Mouse (Mus musculus) granulocyte monocyte progenitor cell, adult 5-6 weeks (primary cell): ENCODE results near the gene Plbd2. TPM values are rescaled to one million over a fixed set of nuclear protein-coding genes. Genes with fewer than 3 reads are reported as not detected.

Experiments
- ATAC-seq: replicated peaks from 2 replicates; pipeline ENCODE4 v1.8.0; 2016; ENCODE audit warnings: mild to moderate bottlenecking, moderate TSS enrichment, inconsistent platforms; ENCODE audit not compliant: poor library complexity, severe bottlenecking
- total RNA-seq, 2 experiments: library from RNA; stranded (forward) in 1 of 2; stranded (reverse) in 1 of 2; fragments of 200-712, 200-1000 nt in 1 of 2; fragments of >200 nt in 1 of 2; fragmentation: Nextera tagmentation in 1 of 2; gene quantifications; 2 replicates each; pipeline ENCODE4 v1.2.3; 2014 to 2017

Gene Plbd2
- total RNA-seq, 2 experiments from 2014 or later: 8.9 to 18.2 TPM

GRCm38 (mm10) chr5:120438991-120439710 lies 64.3 kb downstream of the Plbd2 start:
- no peak for ATAC-seq

- ATAC-seq: no peak
Measured at GRCm38 (mm10) chr5:120438469-120438868, 65.0 kb downstream of the Plbd2 start.

- no peak for ATAC-seq
Measured at GRCm38 (mm10) chr5:120437986-120438385, 65.4 kb downstream of the Plbd2 start.

- ATAC-seq: no peak
Measured at GRCm38 (mm10) chr5:120437539-120437938, 65.9 kb downstream of the Plbd2 start.

- no peak for ATAC-seq
Measured at GRCm38 (mm10) chr5:120436885-120437495, 66.4 kb downstream of the Plbd2 start.

GRCm38 (mm10) chr5:120435731-120436501 lies 67.5 kb downstream of the Plbd2 start:
- no peak for ATAC-seq

GRCm38 (mm10) chr5:120435006-120435681 lies 68.3 kb downstream of the Plbd2 start:
- ATAC-seq: peak; percentile 25; the same call in 1 of the 2 replicates

GRCm38 (mm10) chr5:120434231-120434735 lies 69.1 kb downstream of the Plbd2 start:
- ATAC-seq: no peak

Other genes with a start within 250 kb of the Plbd2 start
- gene Lhx5, start 71.9 kb downstream of the Plbd2 start, total RNA-seq (2014; fragmentation: Nextera tagmentation): not detected in 2 replicates
- not detected in 2 replicates for gene Lhx5, start 71.9 kb downstream of the Plbd2 start, total RNA-seq (2017)
- gene Sdsl, start 30.8 kb downstream of the Plbd2 start, total RNA-seq (2014; fragmentation: Nextera tagmentation): 1.3 and 3.5 TPM in 2 replicates
- gene Sdsl, start 30.8 kb downstream of the Plbd2 start, total RNA-seq (2017): 2.4 and 2.8 TPM in 2 replicates
- gene Sds, start 27.1 kb downstream of the Plbd2 start, total RNA-seq (2014; fragmentation: Nextera tagmentation): not detected in 2 replicates
- not detected in 2 replicates for gene Sds, start 27.1 kb downstream of the Plbd2 start, total RNA-seq (2017)
- 24.9 and 38.3 TPM in 2 replicates for gene Slc8b1, start 7.5 kb upstream of the Plbd2 start, total RNA-seq (2014; fragmentation: Nextera tagmentation)
- 30.1 and 31.8 TPM in 2 replicates for gene Slc8b1, start 7.5 kb upstream of the Plbd2 start, total RNA-seq (2017)
- gene Tpcn1, start 85.0 kb upstream of the Plbd2 start, total RNA-seq (2014; fragmentation: Nextera tagmentation): 28.8 and 41.5 TPM in 2 replicates
- gene Tpcn1, start 85.0 kb upstream of the Plbd2 start, total RNA-seq (2017): 12.7 and 14.1 TPM in 2 replicates
- gene Iqcd, start 85.4 kb upstream of the Plbd2 start, total RNA-seq (2014; fragmentation: Nextera tagmentation): not detected in 2 replicates
- gene Iqcd, start 85.4 kb upstream of the Plbd2 start, total RNA-seq (2017): not detected in 2 replicates
- 3.0 and 5.3 TPM in 2 replicates for gene Rita1, start 109.0 kb upstream of the Plbd2 start, total RNA-seq (2014; fragmentation: Nextera tagmentation)
- gene Rita1, start 109.0 kb upstream of the Plbd2 start, total RNA-seq (2017): 1.8 and 3.9 TPM in 2 replicates
- gene Ddx54, start 109.1 kb upstream of the Plbd2 start, total RNA-seq (2014; fragmentation: Nextera tagmentation): 21.5 and 27.9 TPM in 2 replicates
- 33.1 and 38.7 TPM in 2 replicates for gene Ddx54, start 109.1 kb upstream of the Plbd2 start, total RNA-seq (2017)
- gene Cfap73, start 130.6 kb upstream of the Plbd2 start, total RNA-seq (2014; fragmentation: Nextera tagmentation): not detected in 2 replicates
- gene Cfap73, start 130.6 kb upstream of the Plbd2 start, total RNA-seq (2017): not detected in 2 replicates
- not detected in 2 replicates for gene Rasal1, start 145.2 kb upstream of the Plbd2 start, total RNA-seq (2014; fragmentation: Nextera tagmentation)
- gene Rasal1, start 145.2 kb upstream of the Plbd2 start, total RNA-seq (2017): not detected in 2 replicates
- gene Dtx1, start 208.3 kb upstream of the Plbd2 start, total RNA-seq (2014; fragmentation: Nextera tagmentation): not detected in 2 replicates
- gene Dtx1, start 208.3 kb upstream of the Plbd2 start, total RNA-seq (2017): not detected in 2 replicates
- gene Oas2, start 246.2 kb upstream of the Plbd2 start, total RNA-seq (2014; fragmentation: Nextera tagmentation): 0.47 TPM in 1 of 2 replicates, not detected in the other
- 1.0 TPM in 1 of 2 replicates, not detected in the other for gene Oas2, start 246.2 kb upstream of the Plbd2 start, total RNA-seq (2017)